Mouse (Mus musculus) C2C12 (cell line): ENCODE measurements around the gene Apoc1. TPM values are rescaled to one million over a fixed set of nuclear protein-coding genes. Genes with fewer than 3 reads are reported as not detected.
A peak's percentile ranks its signal among the peaks of the same experiment; 100 is the strongest.

Experiments used
- H3K27me3 ChIP-seq: one replicate; pipeline ENCODE4 v1.6.1; 2011; ENCODE audit not compliant: control insufficient read depth, insufficient read depth, insufficient read length
- H3K36me3 ChIP-seq: one replicate; pipeline ENCODE4 v1.6.1; 2011; ENCODE audit not compliant: control insufficient read depth, insufficient read depth
- H3K4me3 ChIP-seq: one replicate; pipeline ENCODE4 v1.5.1; 2011; ENCODE audit warnings: mild to moderate bottlenecking, control low read depth; ENCODE audit not compliant: poor library complexity, insufficient read depth, severe bottlenecking
- H3K79me2 ChIP-seq: one replicate; pipeline ENCODE4 v1.6.1; 2011; ENCODE audit not compliant: control insufficient read depth, insufficient read depth
- H3K79me3 ChIP-seq: one replicate; pipeline ENCODE4 v1.6.1; 2011; ENCODE audit warnings: low read depth, control low read depth
- H3ac ChIP-seq: one replicate; pipeline ENCODE3; 2011; ENCODE audit warnings: low read depth; ENCODE audit not compliant: control insufficient read depth, insufficient read length
- CEBPB ChIP-seq: IDR thresholded peaks from one replicate; pipeline ENCODE4 v1.6.1; 2011; ENCODE audit warnings: low read depth, mild to moderate bottlenecking, control low read depth, moderate library complexity
- CTCF ChIP-seq: IDR thresholded peaks from one replicate; pipeline ENCODE4 v1.5.1; 2011; ENCODE audit not compliant: control insufficient read depth, insufficient read depth, insufficient read length
- FOSL1 ChIP-seq: IDR thresholded peaks from one replicate; pipeline ENCODE4 v1.8.0; 2011; ENCODE audit warnings: mild to moderate bottlenecking, low read length; ENCODE audit not compliant: poor library complexity, insufficient read depth, severe bottlenecking
- MAX ChIP-seq: IDR thresholded peaks from one replicate; pipeline ENCODE4 v1.6.1; 2011; ENCODE audit warnings: mild to moderate bottlenecking, control low read depth
- MYOD1 ChIP-seq: IDR thresholded peaks from one replicate; pipeline ENCODE4 v1.6.1; 2011; ENCODE audit warnings: low read depth; ENCODE audit not compliant: control insufficient read depth, insufficient read length
- MYOG ChIP-seq: IDR thresholded peaks from one replicate; pipeline ENCODE4 v1.6.1; 2011; ENCODE audit not compliant: control insufficient read depth, insufficient read length; ENCODE audit errors: extremely low read depth
- USF1 ChIP-seq: IDR thresholded peaks from one replicate; pipeline ENCODE4 v1.6.1; 2011; ENCODE audit warnings: low read depth, mild to moderate bottlenecking, control low read depth, moderate library complexity
- polyA plus RNA-seq: library from polyadenylated mRNA; unstranded; fragments of >200 nt; fragmentation: generic; extraction: Trizol; gene quantifications from one replicate; pipeline ENCODE4 v1.2.1, GENCODE M21; 2012; ENCODE audit warnings: missing spikeins

Gene Apoc1
- polyA plus RNA-seq, 1 experiment: not detected

DNA sequence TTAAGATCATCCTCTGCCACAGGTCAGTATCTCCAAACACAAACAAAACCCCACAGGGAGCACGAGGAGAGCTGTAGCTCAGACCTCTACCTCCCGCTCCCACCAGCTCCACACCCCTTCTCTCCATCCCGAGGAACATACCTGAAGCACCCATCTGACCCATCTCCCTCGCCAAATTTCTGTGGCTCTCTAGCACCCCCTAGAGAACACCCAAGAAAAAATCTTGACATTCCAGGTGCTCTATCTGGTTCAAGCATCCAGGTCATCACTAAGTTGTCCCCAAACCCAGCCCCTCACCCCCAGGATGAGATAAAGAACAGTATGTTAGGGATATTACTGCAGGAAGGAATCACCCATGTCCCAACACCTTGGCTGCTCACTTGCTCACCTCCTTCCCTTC, 20.7 kb upstream of the Apoc1 start:
- TF ChIP-seq CTCF (peak; percentile 1), FOSL1 (no peak), MYOG (no peak), CEBPB (no peak), MAX (no peak)
- H3K79me2 ChIP-seq: peaks cover 46% of the 10 kb centered on the region
- H3ac ChIP-seq: no peak overlapping the region
- no peak overlapping the region for H3K4me3 ChIP-seq
- peaks cover 26% of the 10 kb centered on the region for H3K79me3 ChIP-seq
- no peaks in the 10 kb centered on the region for H3K27me3 ChIP-seq
- peaks cover 42% of the 10 kb centered on the region for H3K36me3 ChIP-seq

DNA sequence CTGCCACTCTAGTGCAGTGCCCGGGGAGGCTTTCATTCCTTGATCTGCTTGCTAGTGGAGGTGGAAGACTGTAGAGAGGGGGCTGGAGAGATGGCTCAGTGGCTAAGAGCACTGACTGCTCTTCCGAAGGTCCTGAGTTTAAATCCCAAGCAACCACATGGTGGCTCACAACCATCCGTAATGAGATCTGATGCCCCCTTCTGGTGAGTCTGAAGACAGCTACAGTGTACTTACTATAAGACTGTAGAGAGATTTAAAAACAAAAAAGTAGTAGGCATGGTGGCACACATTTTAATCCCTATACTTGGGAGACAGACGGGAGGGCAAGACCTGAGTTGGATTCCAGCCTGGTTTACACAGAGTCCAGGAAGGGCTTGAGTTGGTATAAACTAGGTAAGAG, 20.0 kb upstream of the Apoc1 start:
- Histone ChIP-seq H3K36me3 (peaks cover 44% of the 10 kb centered on the region), H3K79me2 (peaks cover 46% of the 10 kb centered on the region), H3K27me3 (no peaks in the 10 kb centered on the region), H3ac (no peak overlapping the region), H3K4me3 (no peak overlapping the region), H3K79me3 (peaks cover 26% of the 10 kb centered on the region)
- TF ChIP-seq CTCF (no peak), MYOD1 (no peak), CEBPB (no peak), FOSL1 (no peak), MYOG (no peak), MAX (no peak), USF1 (no peak)

DNA sequence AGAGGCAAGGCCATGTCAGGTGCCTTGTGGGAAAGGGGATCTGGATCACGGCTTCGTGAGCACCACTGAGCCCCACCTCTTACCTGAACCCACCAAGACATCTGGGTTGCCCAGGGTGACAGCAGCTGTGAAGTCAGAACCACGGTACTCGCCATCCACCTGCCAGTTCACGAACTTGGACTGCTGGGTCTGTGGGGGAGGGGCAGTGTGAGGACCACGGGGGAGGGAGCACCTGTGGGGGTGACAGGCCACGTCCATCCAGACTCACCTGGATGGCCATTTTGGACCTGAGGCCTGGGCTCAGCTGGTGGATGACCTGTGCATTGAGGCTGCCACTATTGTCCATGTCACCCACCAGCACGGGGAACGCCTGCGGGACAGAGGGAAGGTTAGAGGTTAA, 18.2 kb upstream of the Apoc1 start:
- no peak for TF ChIP-seq MYOG
- TF ChIP-seq MAX: no peak
- no peak for TF ChIP-seq CTCF
- TF ChIP-seq CEBPB: no peak
- no peak for TF ChIP-seq FOSL1
- no peak for TF ChIP-seq USF1
- no peak for TF ChIP-seq MYOD1
- H3K27me3 ChIP-seq: no peaks in the 10 kb centered on the region
- no peak overlapping the region for H3ac ChIP-seq
- H3K79me3 ChIP-seq: peaks cover 26% of the 10 kb centered on the region
- H3K79me2 ChIP-seq: peaks cover 46% of the 10 kb centered on the region
- no peak overlapping the region for H3K4me3 ChIP-seq
- peaks cover 50% of the 10 kb centered on the region for H3K36me3 ChIP-seq

DNA sequence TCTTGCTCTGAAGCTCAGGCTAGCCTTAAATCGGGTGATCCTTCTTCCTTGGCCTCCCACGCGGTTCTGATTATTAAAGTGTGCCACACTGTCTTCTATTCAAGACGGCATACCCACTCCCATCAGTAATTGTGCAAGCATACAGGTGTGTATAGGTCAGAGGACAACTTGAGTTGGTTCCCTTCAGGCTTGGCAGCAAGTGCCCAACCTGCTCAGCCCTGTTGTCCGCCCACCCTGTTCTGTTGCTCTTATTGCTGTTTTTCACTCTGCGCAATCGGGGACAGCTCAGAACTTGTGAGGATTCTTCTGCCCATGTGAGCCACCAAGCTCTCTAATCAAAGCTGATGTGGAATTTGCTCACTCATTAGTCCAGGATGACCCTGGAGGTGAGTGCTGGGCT, 12.8 kb upstream of the Apoc1 start:
- Histone ChIP-seq H3K79me3 (no peaks in the 10 kb centered on the region), H3ac (no peak overlapping the region), H3K36me3 (peaks cover 22% of the 10 kb centered on the region), H3K27me3 (no peaks in the 10 kb centered on the region), H3K79me2 (peaks cover 6% of the 10 kb centered on the region), H3K4me3 (no peak overlapping the region)
- TF ChIP-seq USF1: no peak
- TF ChIP-seq CTCF: no peak
- TF ChIP-seq FOSL1: no peak
- TF ChIP-seq MYOG: no peak
- TF ChIP-seq MAX: no peak
- TF ChIP-seq CEBPB: no peak
- no peak for TF ChIP-seq MYOD1

DNA sequence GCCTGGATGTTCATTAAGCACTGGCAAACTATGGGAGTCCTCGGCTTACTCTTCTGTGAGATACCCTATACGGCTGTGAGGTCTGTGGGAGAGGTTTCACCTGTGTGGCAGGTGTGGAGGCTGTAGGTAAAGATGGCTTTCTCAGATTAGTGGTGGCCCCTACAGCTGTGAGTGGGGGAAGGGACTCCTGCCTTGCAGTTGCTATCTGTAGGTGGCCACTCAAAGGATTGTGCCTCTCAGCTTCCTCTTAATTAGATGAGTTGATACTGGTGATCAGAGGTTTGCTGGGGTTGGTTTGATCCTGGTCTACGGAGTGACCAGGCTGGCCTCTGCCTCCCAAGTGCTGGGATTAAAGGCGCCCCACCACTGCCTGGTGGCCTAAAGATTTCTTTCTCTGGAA, 12.0 kb upstream of the Apoc1 start:
- Histone ChIP-seq H3K36me3 (peaks cover 17% of the 10 kb centered on the region), H3ac (no peak overlapping the region), H3K27me3 (no peaks in the 10 kb centered on the region), H3K4me3 (no peak overlapping the region), H3K79me3 (no peaks in the 10 kb centered on the region), H3K79me2 (peaks cover 3% of the 10 kb centered on the region)
- TF ChIP-seq USF1: no peak
- TF ChIP-seq CEBPB: no peak
- TF ChIP-seq MYOG: no peak
- no peak for TF ChIP-seq FOSL1
- no peak for TF ChIP-seq CTCF
- no peak for TF ChIP-seq MAX

DNA sequence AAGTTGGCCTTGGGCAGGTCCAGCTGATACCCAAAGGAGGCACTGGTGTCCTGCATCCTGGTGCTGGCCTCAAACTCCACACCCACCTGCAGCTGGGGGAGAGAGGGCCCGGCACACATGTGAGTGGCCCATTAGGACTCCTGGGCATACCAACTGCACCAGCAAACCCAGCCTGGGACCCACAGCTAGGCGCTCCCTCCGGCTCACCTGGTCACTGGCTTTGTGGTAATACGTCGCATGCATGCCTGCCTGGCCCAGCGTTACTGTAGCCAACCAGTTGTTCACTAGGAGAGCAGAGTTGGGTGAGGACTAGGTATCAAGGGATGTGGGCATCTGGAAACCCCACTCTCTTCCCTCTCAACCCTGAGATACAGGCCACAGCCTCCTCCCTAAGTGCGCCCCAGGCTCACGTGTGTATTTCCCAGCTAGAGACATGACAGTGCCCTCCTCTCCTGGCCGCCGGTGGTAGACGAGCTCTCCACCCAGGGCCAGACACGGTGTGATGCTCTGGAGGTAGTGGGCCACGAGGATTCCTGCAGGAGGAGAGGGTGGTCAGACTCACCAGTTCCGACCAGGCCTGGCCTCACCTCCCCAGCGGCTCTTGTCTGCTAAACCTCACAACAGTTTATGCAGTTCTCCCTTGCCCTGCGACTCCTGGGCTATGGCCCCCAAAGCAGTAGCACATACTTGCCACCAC, 10.5 kb upstream of the Apoc1 start:
- Histone ChIP-seq H3ac (no peak overlapping the region), H3K27me3 (no peaks in the 10 kb centered on the region), H3K79me2 (no peaks in the 10 kb centered on the region), H3K79me3 (no peaks in the 10 kb centered on the region), H3K36me3 (peaks cover 8% of the 10 kb centered on the region), H3K4me3 (no peak overlapping the region)
- TF ChIP-seq MAX (no peak), MYOD1 (no peak), FOSL1 (no peak), USF1 (no peak), CEBPB (no peak), MYOG (no peak), CTCF (no peak)
